Mouse (Mus musculus) thymus, postnatal 4 days (tissue): Measurements from ENCODE around the gene Btbd35f15.
"Not testable (repeated sequence)": the region's sequence is repeated elsewhere in the genome, so short reads cannot be mapped to it uniquely, and the experiment has no call there.

Source experiments
- DNase-seq: peaks from one replicate; pipeline ENCODE4 v3.0.0; 2021

Gene Btbd35f15

DNA sequence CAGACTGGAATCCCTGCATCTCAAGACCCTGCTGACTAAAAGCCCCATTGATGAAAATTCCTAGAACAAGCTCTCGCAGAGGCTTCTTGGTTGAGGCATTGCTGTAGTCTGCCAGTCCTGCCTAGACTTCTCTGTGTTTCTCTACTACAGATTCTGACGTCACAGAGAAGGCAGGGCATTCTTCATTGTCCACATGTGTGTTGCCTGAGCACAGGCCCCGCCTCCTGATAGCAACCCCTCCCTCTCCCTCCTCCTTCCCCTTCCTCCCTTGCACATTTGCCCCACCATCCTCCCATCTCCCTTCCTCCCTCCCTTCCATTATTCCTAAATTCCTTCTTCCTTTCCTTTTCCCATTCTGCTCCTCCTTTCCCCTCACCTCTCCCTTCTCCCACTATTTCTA lies at the start of gene Btbd35f15:
Btbd35f15 (minus strand) TSS at position 101 of the 400 bp plus-strand sequence.
- DNase-seq = not testable (repeated sequence)
